Mouse (Mus musculus): Measurements from ENCODE around the gene Snrpb. TPM values are rescaled to one million over a fixed set of nuclear protein-coding genes. Genes with fewer than 3 reads are reported as not detected.

Snrpb gene
- total and polyA plus RNA-seq, 2 experiments from 2014 or later = 227 to 269 TPM

DNA sequence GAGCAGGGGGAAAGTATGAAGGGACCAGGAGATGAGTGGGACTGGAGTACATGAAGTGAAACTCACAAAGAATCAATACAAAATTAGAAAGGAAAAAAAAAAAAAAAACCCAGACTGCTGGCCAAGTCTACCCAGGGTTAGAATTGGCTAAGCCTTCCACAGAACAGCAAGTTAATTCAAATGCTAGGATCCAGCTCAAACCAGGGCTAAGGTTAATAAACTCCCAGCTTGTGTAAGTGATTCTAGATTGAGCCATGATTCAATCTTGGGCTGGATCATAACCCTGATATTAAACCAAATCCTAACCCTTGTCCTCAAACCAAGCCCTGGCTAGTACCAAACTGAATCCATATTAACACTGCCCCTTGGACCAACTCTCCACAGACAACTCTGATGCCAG is 23.4 kb downstream of the Snrpb start:
- ATAC-seq (ENCODE audit: low FRiP score) (no peak), DNase-seq (ENCODE audit: low spot score) (no peak)
- no peak for TF ChIP-seq CTCF (IDR thresholded peaks at IDR 0.05)
- H3K9ac ChIP-seq (replicated peaks; ENCODE audit: low read length, poor library complexity, severe bottlenecking) = no peak overlapping the region
- H3K36me3 ChIP-seq (ENCODE audit: insufficient read depth, low read length) = no peaks in the 10 kb centered on the region
- no peaks in the 10 kb centered on the region; the same call in 1 of the 2 replicates for H3K4me1 ChIP-seq (ENCODE audit: insufficient read depth, low read length)
- no peak overlapping the region for H3K4me2 ChIP-seq (ENCODE audit: low read depth, low read length, poor library complexity, severe bottlenecking)
- H3K4me3 ChIP-seq (ENCODE audit: low read depth, low read length) = no peak overlapping the region
- H3K27ac ChIP-seq (ENCODE audit: low read depth, low read length) = no peak overlapping the region
- H3K9me3 ChIP-seq (ENCODE audit: low read length) = no peaks in the 10 kb centered on the region
- H3K27me3 ChIP-seq (ENCODE audit: insufficient read depth, low read length) = no peaks in the 10 kb centered on the region

DNA sequence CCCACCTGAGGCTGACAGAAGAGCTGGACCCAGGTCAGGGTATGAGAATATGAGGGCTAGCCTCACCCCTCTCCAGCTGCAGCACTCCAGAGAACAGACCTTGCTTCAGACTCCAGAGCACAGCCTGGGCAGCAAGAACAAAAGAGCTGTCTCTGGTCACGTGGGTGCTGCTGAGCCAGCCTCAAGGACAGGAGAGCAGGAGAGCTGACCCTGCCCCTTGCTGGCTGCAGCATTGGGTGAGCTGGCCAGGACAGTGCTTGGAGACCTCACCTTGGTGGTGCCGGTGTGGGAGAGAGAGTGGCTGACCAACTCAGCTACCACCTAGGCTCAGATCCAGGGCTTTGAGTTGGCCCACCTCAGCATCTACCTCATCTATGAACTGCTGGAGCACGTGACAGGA is 24.0 kb downstream of the Snrpb start:
- Histone ChIP-seq H3K27ac (ENCODE audit: low read depth, low read length) (no peak overlapping the region), H3K9ac (replicated peaks; ENCODE audit: low read length, poor library complexity, severe bottlenecking) (no peak overlapping the region), H3K9me3 (ENCODE audit: low read length) (no peaks in the 10 kb centered on the region), H3K4me3 (ENCODE audit: low read depth, low read length) (no peak overlapping the region), H3K4me2 (ENCODE audit: low read depth, low read length, poor library complexity, severe bottlenecking) (no peak overlapping the region), H3K4me1 (ENCODE audit: insufficient read depth, low read length) (no peaks in the 10 kb centered on the region; the same call in 1 of the 2 replicates), H3K27me3 (ENCODE audit: insufficient read depth, low read length) (no peaks in the 10 kb centered on the region), H3K36me3 (ENCODE audit: insufficient read depth, low read length) (no peaks in the 10 kb centered on the region)
- DNase-seq (ENCODE audit: low spot score) (no peak), ATAC-seq (ENCODE audit: low FRiP score) (no peak)
- no peak for TF ChIP-seq CTCF (IDR thresholded peaks at IDR 0.05)
- WGBS = 65% methylated on average over 3 of the region's 3 CpGs

GRCm38 (mm10) chr2:130146089-130146668 is 33.0 kb downstream of the Snrpb start:
- no peak overlapping the region for H3K9ac ChIP-seq (replicated peaks; ENCODE audit: low read length, poor library complexity, severe bottlenecking)
- ATAC-seq (ENCODE audit: low FRiP score) (no peak), DNase-seq (ENCODE audit: low spot score) (no peak)
- no peak overlapping the region for H3K27ac ChIP-seq (ENCODE audit: low read depth, low read length)
- H3K36me3 ChIP-seq (ENCODE audit: insufficient read depth, low read length) = no peaks in the 10 kb centered on the region
- no peaks in the 10 kb centered on the region for H3K27me3 ChIP-seq (ENCODE audit: insufficient read depth, low read length)
- no peaks in the 10 kb centered on the region for H3K4me1 ChIP-seq (ENCODE audit: insufficient read depth, low read length)
- no peak for TF ChIP-seq CTCF (IDR thresholded peaks at IDR 0.05)
- no peaks in the 10 kb centered on the region for H3K9me3 ChIP-seq (ENCODE audit: low read length)
- H3K4me2 ChIP-seq (ENCODE audit: low read depth, low read length, poor library complexity, severe bottlenecking) = no peak overlapping the region
- 56% methylated on average over 5 of the region's 5 CpGs for WGBS
- H3K4me3 ChIP-seq (ENCODE audit: low read depth, low read length) = no peak overlapping the region

DNA sequence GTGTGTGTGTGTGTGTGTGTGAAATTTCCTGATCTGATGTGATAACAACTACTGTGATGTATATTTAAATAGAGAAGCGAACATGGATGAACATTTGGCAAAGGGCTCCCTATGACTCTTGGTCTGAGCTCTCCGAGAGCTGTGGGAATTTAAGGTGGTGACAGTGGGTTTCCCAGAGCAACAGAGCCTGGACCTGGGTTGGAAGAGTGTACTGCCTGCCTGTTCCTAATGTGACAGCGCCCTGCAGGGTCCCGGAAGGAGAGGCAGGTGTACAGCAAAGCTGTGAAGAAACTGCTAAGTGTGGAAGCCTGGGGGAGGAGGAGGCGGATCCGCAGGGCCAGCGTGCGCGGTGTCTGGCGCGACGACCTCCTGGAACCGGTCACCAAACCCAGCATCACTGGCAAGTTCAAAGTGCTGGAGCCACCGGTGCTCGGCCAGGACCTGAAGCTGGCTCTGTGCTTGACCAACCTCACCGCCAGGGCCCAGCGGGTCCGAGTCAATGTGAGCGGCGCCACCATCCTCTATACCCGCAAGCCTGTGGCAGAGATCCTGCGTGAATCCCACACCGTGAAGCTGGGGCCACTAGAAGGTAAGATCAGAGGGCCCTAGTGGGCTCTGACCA is 34.4 kb downstream of the Snrpb start:
- ATAC-seq (ENCODE audit: low FRiP score) = no peak
- no peak overlapping the region for H3K27ac ChIP-seq (ENCODE audit: low read depth, low read length)
- no peak overlapping the region for H3K9ac ChIP-seq (replicated peaks; ENCODE audit: low read length, poor library complexity, severe bottlenecking)
- WGBS = 84% methylated on average over 23 of the region's 23 CpGs
- no peak overlapping the region for H3K4me3 ChIP-seq (ENCODE audit: low read depth, low read length)
- no peak for DNase-seq (ENCODE audit: low spot score)
- H3K4me1 ChIP-seq (ENCODE audit: insufficient read depth, low read length) = no peaks in the 10 kb centered on the region
- H3K9me3 ChIP-seq (ENCODE audit: low read length) = no peaks in the 10 kb centered on the region
- no peak for TF ChIP-seq CTCF (IDR thresholded peaks at IDR 0.05)
- no peaks in the 10 kb centered on the region for H3K36me3 ChIP-seq (ENCODE audit: insufficient read depth, low read length)
- H3K4me2 ChIP-seq (ENCODE audit: low read depth, low read length, poor library complexity, severe bottlenecking) = no peak overlapping the region
- no peaks in the 10 kb centered on the region for H3K27me3 ChIP-seq (ENCODE audit: insufficient read depth, low read length)

- DNase-seq (ENCODE audit: low spot score) (no peak), ATAC-seq (ENCODE audit: low FRiP score) (no peak)
- no peak overlapping the region for H3K4me3 ChIP-seq (ENCODE audit: low read depth, low read length)
- no peaks in the 10 kb centered on the region for H3K27me3 ChIP-seq (ENCODE audit: insufficient read depth, low read length)
- no peaks in the 10 kb centered on the region for H3K36me3 ChIP-seq (ENCODE audit: insufficient read depth, low read length)
- WGBS = 94% methylated on average over 8 of the region's 8 CpGs
- H3K4me2 ChIP-seq (ENCODE audit: low read depth, low read length, poor library complexity, severe bottlenecking) = no peak overlapping the region
- no peak for TF ChIP-seq CTCF (IDR thresholded peaks at IDR 0.05)
- H3K4me1 ChIP-seq (ENCODE audit: insufficient read depth, low read length) = no peaks in the 10 kb centered on the region
- no peak overlapping the region for H3K27ac ChIP-seq (ENCODE audit: low read depth, low read length)
- H3K9me3 ChIP-seq (ENCODE audit: low read length) = no peaks in the 10 kb centered on the region
- no peak overlapping the region for H3K9ac ChIP-seq (replicated peaks; ENCODE audit: low read length, poor library complexity, severe bottlenecking)
These were observed 36.2 kb downstream of the Snrpb start for GRCm38 (mm10) chr2:130143011-130143410.

- 88% methylated on average over 1 of the region's 1 CpGs for WGBS
- H3K27ac ChIP-seq (ENCODE audit: low read depth, low read length) = no peak overlapping the region
These were observed 49.5 kb downstream of the Snrpb start for GRCm38 (mm10) chr2:130129687-130130086.

More at GRCm38 (mm10) chr2:130129687-130130086, 49.5 kb downstream of the Snrpb start:
- no peaks in the 10 kb centered on the region for H3K9me3 ChIP-seq (ENCODE audit: low read length)
- peaks cover 6% of the 10 kb centered on the region; the same call in 1 of the 2 replicates for H3K4me1 ChIP-seq (ENCODE audit: insufficient read depth, low read length)
- no peaks in the 10 kb centered on the region for H3K27me3 ChIP-seq (ENCODE audit: insufficient read depth, low read length)
- no peak for TF ChIP-seq CTCF (IDR thresholded peaks at IDR 0.05)
- ATAC-seq (ENCODE audit: low FRiP score) (no peak), DNase-seq (ENCODE audit: low spot score) (no peak)
- no peak overlapping the region for H3K4me3 ChIP-seq (ENCODE audit: low read depth, low read length)
- H3K36me3 ChIP-seq (ENCODE audit: insufficient read depth, low read length) = no peaks in the 10 kb centered on the region
- H3K9ac ChIP-seq (replicated peaks; ENCODE audit: low read length, poor library complexity, severe bottlenecking) = no peak overlapping the region
- H3K4me2 ChIP-seq (ENCODE audit: low read depth, low read length, poor library complexity, severe bottlenecking) = no peak overlapping the region

Measured in midbrain, postnatal 0 days (tissue).